Comparison of ENCODE assay signal across 30 mouse cellular contexts in the genomic region with DNA sequence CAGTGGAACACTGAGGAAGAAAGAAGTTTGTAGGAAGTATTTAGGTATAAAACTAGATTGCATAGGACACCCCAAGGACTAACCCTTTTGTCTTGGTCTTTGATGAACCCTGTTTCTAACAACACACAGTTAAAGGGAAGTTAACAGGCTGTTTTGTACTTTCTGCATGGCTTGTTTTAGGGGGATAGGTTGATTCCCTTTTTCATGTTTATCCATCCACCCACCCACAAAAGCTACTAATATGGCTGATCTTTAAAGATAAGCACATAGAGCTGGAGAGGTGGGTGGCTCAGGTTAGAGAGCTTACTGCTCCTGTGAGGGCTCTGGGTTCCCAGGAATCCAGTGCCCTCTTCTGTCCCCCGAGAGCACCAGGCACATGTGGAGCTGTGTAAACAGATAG.
"Had no signal": no experiment of that assay in that cellular context is flagged by ENCODE, and none has a peak within 500 bp of the region (broad histone marks: within the 10 kb centered on the region; RNA-seq: fewer than 3 reads in every experiment).

No protein-coding gene starts in this region.

- H3K36me3 ChIP-seq: heart, embryonic 15.5 days; hindbrain, embryonic 12.5 days; intestine, embryonic 15.5 days had no signal

- H3K27ac ChIP-seq: heart, embryonic 13.5 days; heart, embryonic 15.5 days; hindbrain, embryonic 10.5 days; hindbrain, embryonic 12.5 days; hindbrain, embryonic 13.5 days; hindbrain, embryonic 14.5 days; hindbrain, embryonic 15.5 days; hindbrain, postnatal 0 days; intestine, embryonic 15.5 days; kidney, embryonic 15.5 days; kidney, postnatal 0 days; left cerebral cortex, adult 2 months had no signal

- H3K9me3 ChIP-seq: heart, embryonic 12.5 days; heart, embryonic 13.5 days; heart, embryonic 15.5 days; hindbrain, embryonic 10.5 days; hindbrain, embryonic 12.5 days; hindbrain, embryonic 13.5 days; hindbrain, embryonic 15.5 days; intestine, embryonic 15.5 days; kidney, embryonic 15.5 days had no signal

- DNase-seq: heart, postnatal 10 days; heart, postnatal 14 days; heart, postnatal 36 days; heart, postnatal 4 days; kidney, adult 11 months; kidney, adult 18-20 months; kidney, adult 2 months; kidney, adult 8-10 months; kidney, adult 9 months; kidney, postnatal 10 days; kidney, postnatal 14 days; kidney, postnatal 25 days; kidney, postnatal 36 days; kidney, postnatal 4 days; layer of hippocampus, adult 9-11 months; layer of hippocampus, postnatal 36 days had no signal

- H3K9ac ChIP-seq: heart, embryonic 12.5 days; heart, embryonic 13.5 days; heart, embryonic 15.5 days; hindbrain, embryonic 12.5 days; hindbrain, embryonic 13.5 days; hindbrain, embryonic 14.5 days; hindbrain, embryonic 15.5 days; intestine, embryonic 15.5 days; kidney, embryonic 15.5 days had no signal

- H3K4me1 ChIP-seq: intestine, embryonic 15.5 days; kidney, embryonic 15.5 days had no signal

- H3K27me3 ChIP-seq: heart, embryonic 12.5 days; heart, embryonic 13.5 days; heart, embryonic 15.5 days; hindbrain, embryonic 12.5 days; hindbrain, embryonic 13.5 days; hindbrain, embryonic 15.5 days; intestine, embryonic 15.5 days; kidney, embryonic 15.5 days had no signal

- H3K4me3 ChIP-seq: heart, embryonic 12.5 days; heart, embryonic 13.5 days; heart, embryonic 15.5 days; hindbrain, embryonic 10.5 days; hindbrain, embryonic 12.5 days; hindbrain, embryonic 13.5 days; hindbrain, embryonic 15.5 days; intestine, embryonic 15.5 days; kidney, embryonic 15.5 days; layer of hippocampus, adult 2 months; left cerebral cortex, adult 2 months had no signal
